Mouse (Mus musculus): ENCODE results near the gene Hlf. TPM values are rescaled to one million over a fixed set of nuclear protein-coding genes. Genes with fewer than 3 reads are reported as not detected.

The Hlf gene
- polyA plus RNA-seq, 1 experiment from 2014 or later, result 5.0 TPM

- H3K4me1 ChIP-seq (replicated peaks), result no peaks in the 10 kb centered on the region
- no peak overlapping the region for H3K4me3 ChIP-seq (replicated peaks)
- H3K36me3 ChIP-seq (replicated peaks), result no peaks in the 10 kb centered on the region
- no peak overlapping the region for H3K4me2 ChIP-seq
- no peaks in the 10 kb centered on the region for H3K9me3 ChIP-seq (replicated peaks)
- no peaks in the 10 kb centered on the region for H3K27me3 ChIP-seq
- ATAC-seq (ENCODE audit: insufficient read depth), result no peak
- 58% methylated on average over 1 of the region's 1 CpGs for WGBS (ENCODE audit: insufficient replicate concordance)
- no peak overlapping the region for H3K9ac ChIP-seq
- no peak overlapping the region for H3K27ac ChIP-seq (replicated peaks)
Observed at GRCm38 (mm10) chr11:90334816-90335215, 55.9 kb downstream of the Hlf start.

- ATAC-seq (ENCODE audit: insufficient read depth), result no peak
Observed at GRCm38 (mm10) chr11:90332737-90333136, 58.0 kb downstream of the Hlf start.

GRCm38 (mm10) chr11:90330202-90330694, 60.4 kb downstream of the Hlf start:
- Histone ChIP-seq H3K9me3 (replicated peaks) (no peaks in the 10 kb centered on the region), H3K27ac (replicated peaks) (no peak overlapping the region), H3K4me1 (replicated peaks) (no peaks in the 10 kb centered on the region), H3K36me3 (replicated peaks) (no peaks in the 10 kb centered on the region), H3K9ac (no peak overlapping the region), H3K27me3 (no peaks in the 10 kb centered on the region), H3K4me3 (replicated peaks) (no peak overlapping the region), H3K4me2 (no peak overlapping the region)
- WGBS (ENCODE audit: insufficient replicate concordance), result 61% methylated on average over 9 of the region's 9 CpGs
- ATAC-seq (ENCODE audit: insufficient read depth), result no peak

More at GRCm38 (mm10) chr11:90332737-90333136, 58.0 kb downstream of the Hlf start:
- H3K27ac ChIP-seq (replicated peaks), result no peak overlapping the region
- H3K9me3 ChIP-seq (replicated peaks), result no peaks in the 10 kb centered on the region
- no peak overlapping the region for H3K9ac ChIP-seq
- WGBS (ENCODE audit: insufficient replicate concordance), result 53% methylated on average over 4 of the region's 4 CpGs
- no peaks in the 10 kb centered on the region for H3K27me3 ChIP-seq
- no peaks in the 10 kb centered on the region for H3K36me3 ChIP-seq (replicated peaks)
- H3K4me1 ChIP-seq (replicated peaks), result no peaks in the 10 kb centered on the region
- no peak overlapping the region for H3K4me3 ChIP-seq (replicated peaks)
- no peak overlapping the region for H3K4me2 ChIP-seq

- no peak overlapping the region for H3K4me2 ChIP-seq
- no peaks in the 10 kb centered on the region for H3K36me3 ChIP-seq (replicated peaks)
- H3K9me3 ChIP-seq (replicated peaks), result no peaks in the 10 kb centered on the region
- H3K4me3 ChIP-seq (replicated peaks), result no peak overlapping the region
- H3K27me3 ChIP-seq, result no peaks in the 10 kb centered on the region
- no peaks in the 10 kb centered on the region for H3K4me1 ChIP-seq (replicated peaks)
- H3K9ac ChIP-seq, result no peak overlapping the region
- H3K27ac ChIP-seq (replicated peaks), result no peak overlapping the region
- ATAC-seq (ENCODE audit: insufficient read depth), result no peak
- WGBS (ENCODE audit: insufficient replicate concordance), result 41% methylated on average over 1 of the region's 1 CpGs
Observed at GRCm38 (mm10) chr11:90326836-90327235, 63.9 kb downstream of the Hlf start.

GRCm38 (mm10) chr11:90326146-90326545, 64.5 kb downstream of the Hlf start:
- no peak for ATAC-seq (ENCODE audit: insufficient read depth)
- WGBS (ENCODE audit: insufficient replicate concordance), result 77% methylated on average over 5 of the region's 5 CpGs
- Histone ChIP-seq H3K9me3 (replicated peaks) (no peaks in the 10 kb centered on the region), H3K27ac (replicated peaks) (no peak overlapping the region), H3K36me3 (replicated peaks) (no peaks in the 10 kb centered on the region), H3K9ac (no peak overlapping the region), H3K27me3 (no peaks in the 10 kb centered on the region), H3K4me2 (no peak overlapping the region), H3K4me1 (replicated peaks) (no peaks in the 10 kb centered on the region), H3K4me3 (replicated peaks) (no peak overlapping the region)

- no peaks in the 10 kb centered on the region for H3K36me3 ChIP-seq (replicated peaks)
- H3K9me3 ChIP-seq (replicated peaks), result no peaks in the 10 kb centered on the region
- H3K4me3 ChIP-seq (replicated peaks), result no peak overlapping the region
- H3K4me1 ChIP-seq (replicated peaks), result no peaks in the 10 kb centered on the region
- 62% methylated on average over 3 of the region's 3 CpGs for WGBS (ENCODE audit: insufficient replicate concordance)
- H3K27me3 ChIP-seq, result no peaks in the 10 kb centered on the region
- no peak overlapping the region for H3K4me2 ChIP-seq
- no peak overlapping the region for H3K9ac ChIP-seq
- H3K27ac ChIP-seq (replicated peaks), result no peak overlapping the region
- no peak for ATAC-seq (ENCODE audit: insufficient read depth)
Observed at GRCm38 (mm10) chr11:90324597-90324996, 66.1 kb downstream of the Hlf start.

- no peak for ATAC-seq (ENCODE audit: insufficient read depth)
- Histone ChIP-seq H3K9ac (no peak overlapping the region), H3K36me3 (replicated peaks) (no peaks in the 10 kb centered on the region), H3K27me3 (no peaks in the 10 kb centered on the region), H3K27ac (replicated peaks) (no peak overlapping the region), H3K4me1 (replicated peaks) (no peaks in the 10 kb centered on the region), H3K4me2 (no peak overlapping the region), H3K4me3 (replicated peaks) (no peak overlapping the region), H3K9me3 (replicated peaks) (no peaks in the 10 kb centered on the region)
- 50% methylated on average over 7 of the region's 7 CpGs for WGBS (ENCODE audit: insufficient replicate concordance)
Observed at GRCm38 (mm10) chr11:90320922-90321321, 69.8 kb downstream of the Hlf start.

- Histone ChIP-seq H3K36me3 (replicated peaks) (no peaks in the 10 kb centered on the region), H3K27ac (replicated peaks) (no peak overlapping the region), H3K4me3 (replicated peaks) (no peak overlapping the region), H3K27me3 (no peaks in the 10 kb centered on the region), H3K4me1 (replicated peaks) (no peaks in the 10 kb centered on the region), H3K4me2 (no peak overlapping the region), H3K9ac (no peak overlapping the region), H3K9me3 (replicated peaks) (no peaks in the 10 kb centered on the region)
- 7% methylated on average over 4 of the region's 4 CpGs for WGBS (ENCODE audit: insufficient replicate concordance)
- no peak for ATAC-seq (ENCODE audit: insufficient read depth)
Observed at GRCm38 (mm10) chr11:90317482-90317881, 73.2 kb downstream of the Hlf start.

- Histone ChIP-seq H3K4me2 (no peak overlapping the region), H3K36me3 (replicated peaks) (no peaks in the 10 kb centered on the region), H3K4me3 (replicated peaks) (no peak overlapping the region), H3K4me1 (replicated peaks) (no peaks in the 10 kb centered on the region), H3K9ac (no peak overlapping the region), H3K27ac (replicated peaks) (no peak overlapping the region), H3K9me3 (replicated peaks) (no peaks in the 10 kb centered on the region), H3K27me3 (no peaks in the 10 kb centered on the region)
- ATAC-seq (ENCODE audit: insufficient read depth), result no peak
- WGBS (ENCODE audit: insufficient replicate concordance), result 50% methylated on average over 3 of the region's 3 CpGs
Observed at GRCm38 (mm10) chr11:90314606-90315005, 76.1 kb downstream of the Hlf start.

GRCm38 (mm10) chr11:90306993-90307392, 83.7 kb downstream of the Hlf start:
- Histone ChIP-seq H3K4me2 (no peak overlapping the region), H3K9me3 (replicated peaks) (no peaks in the 10 kb centered on the region), H3K36me3 (replicated peaks) (no peaks in the 10 kb centered on the region), H3K9ac (no peak overlapping the region), H3K4me1 (replicated peaks) (no peaks in the 10 kb centered on the region), H3K4me3 (replicated peaks) (no peak overlapping the region), H3K27me3 (no peaks in the 10 kb centered on the region), H3K27ac (replicated peaks) (no peak overlapping the region)
- no peak for ATAC-seq (ENCODE audit: insufficient read depth)
- WGBS (ENCODE audit: insufficient replicate concordance), result 36% methylated on average over 6 of the region's 6 CpGs

- Histone ChIP-seq H3K36me3 (replicated peaks) (no peaks in the 10 kb centered on the region), H3K9ac (no peak overlapping the region), H3K4me3 (replicated peaks) (no peak overlapping the region), H3K4me2 (no peak overlapping the region), H3K9me3 (replicated peaks) (no peaks in the 10 kb centered on the region), H3K27ac (replicated peaks) (no peak overlapping the region), H3K4me1 (replicated peaks) (no peaks in the 10 kb centered on the region), H3K27me3 (no peaks in the 10 kb centered on the region)
- ATAC-seq (ENCODE audit: insufficient read depth), result no peak
- 64% methylated on average over 5 of the region's 5 CpGs for WGBS (ENCODE audit: insufficient replicate concordance)
Observed at GRCm38 (mm10) chr11:90306067-90306466, 84.6 kb downstream of the Hlf start.

- no peaks in the 10 kb centered on the region for H3K27me3 ChIP-seq
- no peaks in the 10 kb centered on the region for H3K4me1 ChIP-seq (replicated peaks)
- no peak overlapping the region for H3K27ac ChIP-seq (replicated peaks)
- no peaks in the 10 kb centered on the region for H3K9me3 ChIP-seq (replicated peaks)
- no peak overlapping the region for H3K9ac ChIP-seq
- H3K4me3 ChIP-seq (replicated peaks), result no peak overlapping the region
- WGBS (ENCODE audit: insufficient replicate concordance), result 54% methylated on average over 2 of the region's 2 CpGs
- H3K36me3 ChIP-seq (replicated peaks), result no peaks in the 10 kb centered on the region
- no peak for ATAC-seq (ENCODE audit: insufficient read depth)
- H3K4me2 ChIP-seq, result no peak overlapping the region
Observed at GRCm38 (mm10) chr11:90294622-90295021, 96.1 kb downstream of the Hlf start.

All from liver, embryonic 15.5 days (tissue).